Mouse (Mus musculus) megakaryocyte progenitor cell, adult 5-6 weeks (primary cell): ENCODE data around the gene Ssna1. TPM values are rescaled to one million over a fixed set of nuclear protein-coding genes. Genes with fewer than 3 reads are reported as not detected.

Experiments
- ATAC-seq: replicated peaks from 2 replicates; pipeline ENCODE4 v1.8.0; 2016; ENCODE audit warnings: mild to moderate bottlenecking, moderate TSS enrichment, inconsistent platforms; ENCODE audit not compliant: poor library complexity
- total RNA-seq, 2 experiments: library from RNA; stranded (forward) in 1 of 2; stranded (reverse) in 1 of 2; fragments of 157-497, 149-512 nt in 1 of 2; fragments of 200-1000 nt in 1 of 2; gene quantifications; 2 replicates each; pipeline versions ENCODE4 v1.2.3 to v1.2.4; 2015 to 2017

The Ssna1 gene
- total RNA-seq (2015) (136 and 148 TPM in 2 replicates), total RNA-seq (2017) (71.3 and 92.7 TPM in 2 replicates)

DNA sequence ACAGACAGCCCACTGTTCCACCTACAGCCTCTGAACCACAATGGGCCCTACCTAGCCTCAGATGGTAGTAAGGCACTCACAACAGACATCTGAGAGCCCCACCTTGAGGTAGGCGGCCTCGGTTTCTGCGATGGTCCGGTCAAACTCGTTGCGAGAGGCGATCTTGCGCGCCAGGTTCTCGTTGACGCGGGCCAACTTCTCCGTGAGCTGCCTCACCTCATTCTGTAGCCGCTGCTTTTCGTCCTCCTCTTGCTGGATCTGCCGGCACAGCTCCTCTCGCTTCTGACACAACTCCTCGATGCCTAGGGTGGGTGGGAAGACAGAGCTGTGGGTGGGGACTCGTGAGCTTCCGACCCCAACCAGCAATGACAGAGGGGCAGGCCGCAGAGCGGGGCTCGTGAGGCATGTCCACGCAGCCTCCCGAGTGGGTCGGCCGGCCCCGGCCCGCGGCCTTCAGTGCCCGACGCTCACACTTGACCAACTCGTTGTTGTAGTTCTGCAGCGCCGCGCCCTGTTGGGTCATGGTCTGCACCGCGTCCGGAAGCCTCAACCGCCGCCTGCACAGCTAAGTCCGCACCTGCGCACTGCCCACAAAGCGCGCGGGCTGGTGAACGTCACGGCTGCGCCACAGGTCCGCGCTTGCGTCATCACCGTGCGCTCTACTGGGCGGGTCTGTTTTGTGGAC is at the start of gene Ssna1, which contains the start of gene Anapc2:
Gene Ssna1 (minus strand): TSS at position 612 of the 685 bp plus-strand sequence.
Gene Anapc2 (plus strand): TSS at position 652 of the 685 bp plus-strand sequence.
- ATAC-seq: peak; percentile 97

GRCm38 (mm10) chr2:25320084-25320483 is 47.8 kb upstream of the Ssna1 start:
- no peak for ATAC-seq

- peak; percentile 91 for ATAC-seq
These were observed 46.9 kb upstream of the Ssna1 start, which contains the start of gene Grin1 for GRCm38 (mm10) chr2:25318971-25319773. Gene Grin1 (minus strand): TSS chr2:25319187.

- no peak; the same call in 1 of the 2 replicates for ATAC-seq
These were observed 46.1 kb upstream of the Ssna1 start for GRCm38 (mm10) chr2:25318119-25318966.

DNA sequence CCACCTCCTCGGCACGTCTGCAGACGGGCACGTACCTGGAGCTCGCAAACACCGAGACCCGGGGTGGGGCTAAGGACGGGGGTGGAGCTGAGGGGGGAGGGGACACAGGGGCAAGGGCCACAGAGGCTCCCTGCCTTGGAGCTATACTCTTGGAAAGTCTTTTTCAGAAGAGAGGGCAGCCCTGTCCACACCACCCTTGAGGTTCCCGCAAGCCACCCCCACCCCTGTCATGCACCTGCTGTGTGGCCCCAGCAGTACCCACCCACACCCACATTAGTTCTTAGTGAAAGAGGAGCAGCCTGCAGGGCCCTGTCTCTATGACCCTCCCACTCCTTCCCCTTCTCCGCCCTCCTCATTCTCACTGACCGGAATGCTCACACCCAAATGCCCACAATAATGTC is 39.3 kb upstream of the Ssna1 start:
- no peak for ATAC-seq

DNA sequence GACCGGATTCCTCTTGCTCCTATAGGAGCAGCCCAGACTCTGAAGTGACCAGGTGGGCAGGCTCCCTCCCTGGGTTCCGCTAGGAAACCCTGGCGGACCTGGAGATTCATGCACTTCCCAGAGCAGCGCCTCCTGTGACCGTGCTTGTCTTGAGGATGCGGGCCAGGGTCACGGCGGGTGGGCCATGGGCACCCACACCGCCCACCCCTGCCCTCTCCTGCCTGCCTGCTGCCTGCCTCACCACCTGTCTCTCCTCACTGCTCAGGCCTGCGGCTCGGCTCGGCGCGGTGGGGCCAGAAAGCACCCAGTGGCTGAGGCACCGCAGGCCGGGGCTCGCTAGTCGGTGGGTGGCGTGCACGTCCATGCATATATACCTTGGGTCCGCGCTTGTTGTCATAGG is 38.7 kb upstream of the Ssna1 start:
- no peak for ATAC-seq

- ATAC-seq: no peak
These were observed 37.9 kb upstream of the Ssna1 start for GRCm38 (mm10) chr2:25310180-25310579.

GRCm38 (mm10) chr2:25305587-25306359 is 33.5 kb upstream of the Ssna1 start:
- ATAC-seq: no peak

DNA sequence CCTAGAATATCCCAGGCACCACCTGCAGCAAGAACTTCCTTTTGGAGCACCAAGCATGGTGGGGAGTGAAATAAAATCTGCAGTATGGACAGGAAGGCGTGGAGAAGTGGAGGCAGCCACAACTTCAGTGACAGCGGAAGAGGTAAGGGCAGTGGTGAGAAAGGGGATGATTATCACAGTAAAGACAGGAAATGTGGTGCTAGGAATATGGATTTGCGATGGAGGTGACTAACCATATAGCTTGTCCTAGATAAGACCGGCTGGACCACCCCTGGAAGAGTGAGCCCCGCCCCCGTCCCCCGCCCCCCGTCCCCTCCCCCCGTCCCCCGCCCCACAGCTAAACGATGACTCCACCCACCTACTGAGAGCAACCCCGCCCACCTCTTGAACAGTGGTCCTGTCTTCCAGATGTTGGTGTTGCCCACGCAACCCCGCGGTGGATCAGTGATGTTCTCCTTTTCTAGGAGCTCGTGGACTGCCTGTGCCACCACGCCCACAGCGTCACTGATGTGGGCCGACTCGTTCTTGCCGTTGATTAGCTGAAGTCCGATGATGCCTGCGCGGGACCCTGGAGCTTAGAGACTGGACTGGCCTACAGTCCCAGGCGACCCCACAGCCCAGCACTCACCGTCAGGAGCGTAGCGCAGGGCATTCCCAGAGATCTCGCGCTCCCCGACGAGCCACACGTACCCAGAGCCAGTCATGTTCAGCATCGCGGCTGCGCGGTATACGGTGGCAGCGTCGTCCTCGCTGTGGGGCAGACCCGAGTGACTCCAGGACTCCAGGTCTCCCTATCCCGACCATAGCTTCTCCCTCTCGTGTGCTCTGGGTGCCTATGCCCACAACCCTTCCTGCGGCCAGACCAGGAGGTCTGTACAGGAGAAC is 32.7 kb upstream of the Ssna1 start:
- peak; percentile 73 for ATAC-seq

DNA sequence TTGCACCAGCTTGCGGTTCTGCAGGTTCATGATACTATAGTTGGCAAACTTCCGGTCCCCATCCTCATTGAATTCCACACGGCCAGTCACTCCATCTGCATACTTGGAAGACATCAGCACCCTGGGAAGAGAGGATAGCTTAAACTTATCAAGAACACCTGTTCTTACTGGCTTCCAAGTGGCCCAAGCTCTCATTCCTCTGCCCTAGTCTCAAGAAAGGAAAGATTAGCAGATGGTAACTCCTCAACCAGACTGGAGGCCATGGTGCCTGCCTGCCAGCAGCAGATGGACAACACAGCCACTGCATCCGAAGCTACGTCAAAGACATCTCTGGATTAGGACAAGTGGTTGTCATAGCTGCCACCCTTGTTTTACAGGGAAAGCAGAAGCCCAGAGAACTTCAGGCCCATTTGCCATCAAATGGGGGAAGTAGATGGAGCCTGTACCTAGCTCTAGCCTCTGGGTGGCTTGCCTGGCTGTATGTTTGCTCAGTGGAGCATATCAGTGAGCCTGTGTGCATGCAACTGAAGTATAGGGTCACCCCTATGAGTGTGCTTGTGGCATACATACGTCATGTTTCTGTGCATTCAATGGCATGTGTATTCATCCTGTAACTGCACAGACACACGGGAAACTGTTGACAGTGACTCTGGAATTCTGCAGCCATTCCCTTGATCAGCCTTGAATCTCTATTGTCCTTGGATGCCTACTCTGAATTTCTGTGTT is 31.9 kb upstream of the Ssna1 start:
- no peak for ATAC-seq

- ATAC-seq: no peak
These were observed 31.2 kb upstream of the Ssna1 start for GRCm38 (mm10) chr2:25303452-25303851.

DNA sequence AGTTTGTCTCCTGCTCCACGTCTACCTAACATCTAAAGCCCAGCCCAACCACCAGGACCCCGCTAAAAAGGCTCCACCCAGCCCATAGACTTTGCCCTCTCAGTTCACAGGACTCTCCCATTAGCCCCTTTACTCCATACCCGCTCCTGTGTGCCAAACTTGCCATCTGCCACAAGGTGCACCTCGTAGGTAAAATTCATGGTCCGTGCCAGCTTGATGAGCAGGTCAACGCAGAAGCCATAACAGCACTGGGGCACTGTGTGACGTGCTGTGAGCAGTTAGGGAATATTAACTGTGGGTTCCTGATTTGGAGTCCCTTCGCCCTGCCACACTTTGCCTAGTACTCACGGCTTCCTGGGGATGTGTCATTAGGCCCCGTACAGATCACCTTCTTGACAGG is 25.8 kb upstream of the Ssna1 start:
- no peak for ATAC-seq

DNA sequence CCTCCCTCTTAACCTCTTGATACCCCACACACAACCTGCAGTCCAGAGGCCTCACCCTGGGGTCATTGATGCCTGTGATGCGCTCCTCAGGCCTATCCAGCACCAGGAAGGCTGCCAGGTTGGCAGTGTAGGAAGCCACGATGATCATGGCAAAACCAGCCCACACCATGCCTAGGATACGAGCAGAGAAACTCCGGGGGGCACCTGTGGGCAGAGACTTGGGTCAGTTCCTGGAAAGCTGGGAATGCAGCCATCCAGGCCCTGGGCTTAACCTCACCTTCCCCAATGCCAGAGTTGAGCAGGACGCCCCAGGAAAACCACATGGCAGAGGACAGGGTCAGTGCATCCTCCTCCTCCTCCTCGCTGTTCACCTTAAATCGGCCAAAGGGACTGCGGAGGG is 24.9 kb upstream of the Ssna1 start:
- no peak for ATAC-seq

DNA sequence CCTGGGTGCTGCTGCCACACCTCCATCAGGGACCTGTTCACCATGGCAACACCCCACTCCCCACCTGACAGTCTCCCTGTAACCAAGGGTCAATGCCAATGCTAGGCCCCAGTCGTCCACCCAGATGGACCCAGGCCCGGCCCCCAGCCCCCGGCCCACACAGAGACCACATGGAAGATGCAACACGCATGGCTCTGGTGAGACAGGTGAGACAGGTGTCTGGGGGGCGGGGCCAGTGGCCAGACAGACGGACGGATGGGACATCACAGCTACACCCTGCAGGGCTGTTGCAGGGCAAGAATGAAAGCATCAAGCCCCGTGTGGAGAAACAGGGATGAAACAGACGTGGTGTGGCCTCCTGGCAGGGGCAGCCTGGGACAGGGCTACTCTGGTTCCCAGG is 21.5 kb upstream of the Ssna1 start:
- no peak for ATAC-seq

DNA sequence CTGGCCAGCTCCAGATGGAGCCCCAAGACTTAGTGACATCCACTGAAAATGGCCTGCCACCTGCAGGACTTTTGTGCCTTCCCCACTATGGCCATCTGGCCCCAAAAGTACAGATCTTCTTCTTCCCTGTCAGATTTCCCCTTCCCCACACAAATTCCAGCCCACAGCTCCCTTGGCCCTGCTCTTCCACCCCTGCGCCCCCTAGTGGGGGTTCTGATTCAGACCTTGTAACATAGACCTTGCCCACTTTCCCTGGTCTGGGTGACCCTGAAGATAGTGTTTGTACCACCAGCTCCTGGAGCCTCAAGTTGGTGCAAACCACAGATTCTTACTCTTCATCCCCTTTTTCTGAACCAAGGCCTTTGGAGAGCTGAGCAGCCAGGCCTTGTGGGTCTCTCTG is 20.6 kb upstream of the Ssna1 start:
- peak; percentile 78 for ATAC-seq

DNA sequence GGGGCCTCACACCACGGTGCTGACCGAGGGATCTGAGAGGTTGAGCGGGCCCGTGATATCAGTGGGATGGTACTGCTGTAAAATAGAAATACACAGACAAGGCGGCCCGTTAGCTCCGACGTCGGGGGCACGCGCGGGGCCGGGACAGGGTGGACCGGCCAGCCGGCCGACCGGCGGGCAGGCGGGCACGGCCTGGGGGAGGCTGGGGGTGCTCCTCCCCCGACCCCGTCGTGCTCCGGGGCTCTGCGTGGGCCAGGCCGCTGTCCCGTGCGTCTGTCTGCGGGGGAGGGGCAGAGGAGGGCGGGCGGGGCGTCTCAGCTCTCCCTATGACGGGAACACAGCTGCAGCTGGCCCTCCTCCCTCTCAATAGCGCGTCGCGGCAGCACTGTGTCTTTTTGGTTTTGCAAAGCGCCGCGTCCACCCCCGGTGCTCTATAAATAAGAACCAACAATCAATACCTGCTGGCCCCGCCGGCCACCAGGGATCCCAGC is 19.9 kb upstream of the Ssna1 start:
- ATAC-seq: no peak

GRCm38 (mm10) chr2:25291184-25292053 is 19.2 kb upstream of the Ssna1 start:
- no peak for ATAC-seq

GRCm38 (mm10) chr2:25290816-25291130 is 18.5 kb upstream of the Ssna1 start:
- ATAC-seq: no peak
